Mouse (Mus musculus) right cerebral cortex, postnatal 4 days (tissue): ENCODE measurements around the gene 1810030O07Rik.
"Not testable (repeated sequence)": the region's sequence is repeated elsewhere in the genome, so short reads cannot be mapped to it uniquely, and the experiment has no call there.

ENCODE experiments used
- DNase-seq: peaks from one replicate; pipeline ENCODE4 v3.0.0-alpha.2; 2022

1810030O07Rik gene

DNA sequence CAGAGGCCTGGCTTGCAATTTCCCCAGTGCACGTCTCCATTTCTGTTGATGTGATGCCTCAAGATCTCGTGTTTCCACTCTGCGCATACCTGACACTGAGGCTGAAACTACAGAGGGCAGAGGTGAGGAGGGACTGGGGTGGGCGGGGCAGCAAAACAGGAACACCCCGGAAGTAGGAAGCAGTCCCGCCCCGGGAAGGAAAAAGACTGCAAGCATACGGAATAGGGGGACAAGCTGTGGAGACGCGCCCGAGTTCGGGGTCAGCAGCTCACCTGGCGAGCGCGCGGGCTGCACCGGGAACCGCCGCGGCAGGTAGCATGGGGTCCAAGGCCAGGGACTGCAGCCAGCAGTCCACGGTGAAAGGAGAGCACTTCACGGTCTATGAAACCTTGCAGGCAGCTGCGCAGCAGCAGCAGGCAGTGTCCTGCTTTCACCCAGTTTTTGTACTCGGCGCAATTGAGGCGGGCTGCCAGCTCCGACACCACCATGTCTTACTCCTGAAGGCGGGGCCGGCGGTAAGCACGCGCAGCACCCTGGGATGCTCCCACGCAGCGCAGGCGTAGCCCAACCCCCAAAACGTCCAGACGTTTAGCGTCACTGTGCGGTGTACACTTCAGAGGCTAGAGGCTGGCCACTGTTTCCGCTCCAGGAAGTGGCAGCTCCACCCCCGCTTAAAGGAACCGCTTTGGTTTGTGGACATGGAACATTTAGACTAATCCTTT is at the start of gene 1810030O07Rik:
1810030O07Rik (minus strand) TSS at position 615 of the 722 bp plus-strand sequence.
- peak; percentile 78 for DNase-seq

DNA sequence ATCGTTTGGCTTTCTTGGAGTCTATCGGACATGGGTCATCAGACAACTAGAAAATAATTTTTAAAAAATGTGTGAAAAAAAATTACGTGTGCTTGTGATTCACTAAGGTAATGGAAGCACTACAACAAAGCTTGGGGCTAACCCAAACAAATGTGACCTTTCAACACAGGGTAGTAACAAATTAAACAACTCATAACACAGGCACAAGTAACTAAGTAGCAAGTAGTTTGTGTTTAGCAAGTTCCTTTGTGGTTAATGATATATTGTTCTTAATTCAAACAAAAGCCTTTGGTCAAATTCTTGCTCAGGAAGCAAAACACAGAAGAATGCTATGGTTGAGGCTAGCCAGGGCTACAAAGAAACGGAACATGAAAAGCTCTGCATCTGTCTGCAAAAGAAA is 42.6 kb upstream of the 1810030O07Rik start:
- no peak for DNase-seq

DNA sequence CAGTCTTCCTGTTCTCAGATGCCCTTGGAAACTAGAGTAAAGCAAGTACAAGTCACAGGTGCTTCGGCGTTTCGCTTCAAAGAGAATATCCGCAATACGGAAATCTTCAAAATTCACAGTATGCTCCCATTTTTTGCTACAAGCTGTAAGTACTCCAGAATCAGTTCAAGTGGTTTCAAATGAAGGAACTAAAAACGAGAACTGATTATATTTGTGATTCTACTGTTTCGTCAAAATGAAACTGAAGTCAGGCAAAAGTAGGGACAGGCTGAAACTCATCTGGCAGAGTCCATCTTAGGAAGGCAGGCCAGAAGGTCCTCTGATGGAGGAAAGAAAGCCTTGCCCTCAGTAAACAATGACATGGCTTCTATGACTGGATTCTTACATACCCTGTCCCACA is 40.3 kb upstream of the 1810030O07Rik start:
- DNase-seq: no peak

DNA sequence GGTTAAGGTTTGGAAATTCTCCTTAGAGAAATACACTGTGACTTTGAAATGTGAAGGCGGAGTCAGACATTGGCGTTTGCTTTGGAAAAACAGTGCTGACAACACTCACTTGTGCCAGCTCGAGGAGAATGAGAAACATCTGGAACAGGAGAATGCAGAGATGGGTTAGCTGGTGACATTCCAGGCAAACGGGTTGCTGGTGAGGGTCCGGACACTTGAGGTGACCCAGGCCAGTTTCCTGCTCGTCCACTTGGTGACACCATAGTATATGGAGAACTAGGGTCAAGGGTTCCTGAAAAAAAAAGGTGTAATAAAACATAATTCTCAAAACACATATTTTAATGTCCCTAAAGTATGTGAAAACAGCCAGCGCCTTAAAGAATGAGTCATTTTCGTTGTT is 13.4 kb upstream of the 1810030O07Rik start:
- no peak for DNase-seq

DNA sequence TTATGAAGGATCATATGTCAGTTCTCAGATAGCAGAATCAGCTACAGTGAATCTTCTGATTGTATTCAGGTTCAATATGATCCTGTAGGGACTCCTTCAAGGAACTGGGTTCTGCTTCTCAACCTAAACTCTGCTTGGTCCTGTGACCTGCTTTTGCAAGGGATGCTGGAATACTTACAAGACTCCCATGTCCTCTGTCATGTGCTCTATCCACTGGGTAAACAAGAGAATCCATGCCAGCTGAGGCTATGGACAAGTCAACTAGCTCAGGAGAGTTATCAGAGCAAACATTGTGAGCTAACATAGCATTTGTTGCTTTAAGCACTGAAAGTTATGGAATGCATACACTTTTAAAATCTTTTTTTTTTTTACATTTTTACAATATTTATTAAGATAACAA is 12.6 kb upstream of the 1810030O07Rik start:
- DNase-seq: no peak

DNA sequence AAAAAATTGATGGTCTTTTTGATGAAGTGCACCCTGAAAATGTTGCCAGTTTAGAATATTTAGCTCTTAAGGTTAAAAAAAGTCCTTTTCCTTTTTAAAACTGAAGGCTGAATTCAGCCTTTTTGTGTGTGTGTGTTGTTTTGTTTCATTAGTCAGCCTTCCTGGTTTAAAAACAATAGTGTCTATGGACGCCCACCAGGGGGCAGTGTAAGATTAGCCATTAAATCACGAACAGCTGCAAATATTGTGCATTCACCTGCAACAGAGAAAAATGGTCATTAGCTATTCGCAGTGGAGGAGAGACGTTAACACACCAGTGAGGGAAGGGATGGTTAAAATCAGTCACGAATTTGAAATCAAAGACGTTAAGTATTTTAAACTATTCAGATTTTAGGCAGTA is 3.9 kb upstream of the 1810030O07Rik start:
- peak; percentile 71 for DNase-seq

DNA sequence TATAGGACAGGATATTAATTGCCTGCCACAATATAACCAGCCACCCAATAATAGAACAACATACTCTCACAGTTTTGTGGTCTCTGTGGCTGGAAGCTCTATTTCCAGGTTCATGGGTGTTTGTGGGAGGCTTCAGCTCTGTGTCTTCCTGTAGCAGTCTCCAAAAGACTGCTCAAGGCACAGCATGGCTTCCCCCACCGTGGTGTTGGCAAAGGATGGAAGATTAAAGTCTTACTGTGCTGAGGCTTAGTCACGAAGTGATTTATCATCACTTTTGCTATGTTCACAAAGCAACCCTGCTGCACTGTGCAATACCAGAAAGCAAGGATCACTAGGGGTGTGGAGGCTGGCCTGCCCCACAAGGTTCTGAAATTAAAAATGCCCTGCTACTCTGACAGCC is 19.6 kb downstream of the 1810030O07Rik start:
- no peak for DNase-seq

DNA sequence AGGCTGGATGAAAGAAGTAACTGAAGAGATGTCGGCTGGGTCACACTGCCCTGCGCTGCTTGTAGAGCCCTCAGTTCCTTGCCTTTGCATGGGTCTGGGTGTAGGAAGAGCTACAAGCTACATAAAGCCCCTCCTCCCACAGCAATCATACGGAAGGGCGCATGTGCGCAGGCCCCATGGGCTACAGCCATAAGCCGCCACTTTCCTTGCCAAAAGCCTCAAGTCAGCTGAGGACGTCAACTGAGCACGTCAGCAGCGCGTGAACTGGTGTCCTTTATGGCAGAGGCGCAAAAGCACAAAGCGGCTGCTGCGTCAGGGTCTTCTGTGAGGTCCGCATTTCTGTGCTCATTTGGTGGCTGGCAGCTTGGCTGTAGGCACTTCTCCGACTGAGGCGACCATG is 21.6 kb downstream of the 1810030O07Rik start:
- no peak for DNase-seq

DNA sequence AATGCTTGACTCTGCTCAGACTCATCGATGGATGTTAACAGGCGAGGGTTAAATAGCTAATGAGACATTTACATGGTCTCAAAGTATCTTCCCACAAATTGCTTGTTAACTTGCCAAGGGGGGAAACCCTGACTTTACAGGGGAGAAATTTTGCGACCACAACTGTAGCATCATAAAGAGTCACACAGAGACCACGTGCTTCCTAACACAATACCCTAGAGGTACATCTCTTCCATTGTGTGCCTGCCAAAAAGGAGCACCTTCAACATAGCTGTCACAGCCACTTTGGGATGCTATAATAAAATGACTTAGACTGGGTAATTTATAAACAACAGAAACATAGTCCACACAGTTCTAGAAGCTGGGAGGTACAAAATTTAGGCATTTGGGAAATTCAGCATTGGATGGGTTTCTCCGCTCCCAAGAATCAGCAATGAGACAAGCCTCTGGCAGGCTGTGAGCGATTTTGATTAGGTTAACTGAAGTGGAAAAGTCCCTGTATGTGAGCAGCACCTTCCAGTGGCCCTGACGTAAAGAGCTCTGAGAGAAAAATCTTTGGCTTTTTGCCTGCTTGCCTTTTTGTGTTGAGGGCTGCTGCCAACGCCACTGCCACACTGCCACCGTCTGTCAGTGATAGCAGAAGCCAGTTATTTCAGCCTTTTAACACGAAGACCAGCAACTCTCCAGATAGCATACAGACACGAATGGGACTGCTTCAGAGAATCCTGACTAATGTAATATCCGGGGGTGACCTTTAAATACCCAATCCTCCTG is 27.8 kb downstream of the 1810030O07Rik start:
- no peak for DNase-seq

DNA sequence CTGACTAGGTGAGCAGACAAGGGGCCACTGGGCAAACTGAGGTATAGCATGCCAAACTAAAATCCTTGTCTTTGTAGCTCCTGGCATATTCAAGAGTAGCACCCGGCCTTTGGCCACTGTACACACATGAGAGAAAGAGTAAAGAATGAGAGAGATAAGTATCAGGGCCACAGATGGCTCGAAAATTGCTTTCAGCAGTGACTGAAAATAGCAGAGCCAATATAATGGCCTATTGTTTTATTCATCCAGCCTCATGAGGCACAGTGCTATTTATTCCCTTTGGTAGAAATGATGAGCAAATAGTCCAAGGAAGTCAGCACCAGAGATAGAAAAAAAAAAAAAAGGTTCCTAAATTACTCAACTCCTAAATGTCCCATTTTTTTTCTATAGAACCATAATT is 28.5 kb downstream of the 1810030O07Rik start:
- DNase-seq: no peak

DNA sequence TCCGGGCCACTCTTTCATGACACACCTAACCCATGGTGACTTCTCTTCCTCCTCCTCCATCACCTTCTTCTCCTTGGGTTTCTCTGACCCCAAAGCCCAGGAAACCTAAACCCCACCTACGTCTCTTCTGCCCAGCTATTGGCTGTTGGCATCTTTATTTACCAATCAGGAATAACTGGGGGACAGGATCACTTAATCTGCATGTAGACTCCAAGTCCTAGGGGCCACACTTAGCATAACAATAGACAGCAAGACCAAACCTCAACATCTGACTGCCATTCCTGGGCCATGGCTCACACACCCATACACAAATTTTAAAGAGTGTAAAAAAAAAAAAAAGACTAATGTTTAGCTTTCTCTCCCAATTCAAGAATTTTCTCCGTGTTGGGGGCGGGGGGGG is 48.3 kb downstream of the 1810030O07Rik start:
- no peak for DNase-seq

DNA sequence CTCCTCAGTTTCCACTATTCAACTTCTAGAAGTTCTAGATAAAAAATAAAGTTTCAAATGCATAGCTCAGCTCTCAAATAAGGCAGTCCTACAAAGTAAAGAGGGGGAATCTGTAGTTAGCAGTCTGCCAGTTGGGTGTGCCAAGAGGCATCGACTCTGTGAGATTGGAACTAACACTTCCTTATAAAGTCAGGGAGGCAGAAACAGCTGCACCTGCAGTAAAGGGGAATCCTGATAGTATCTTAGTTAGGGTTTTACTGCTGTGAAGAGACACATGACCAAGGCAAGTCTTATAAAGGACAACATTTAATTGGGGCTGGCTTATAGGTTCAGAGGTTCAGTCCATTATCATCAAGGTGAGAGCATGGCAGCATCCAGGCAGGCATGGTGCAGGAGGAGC is 61.1 kb downstream of the 1810030O07Rik start:
- not testable (repeated sequence) for DNase-seq

DNA sequence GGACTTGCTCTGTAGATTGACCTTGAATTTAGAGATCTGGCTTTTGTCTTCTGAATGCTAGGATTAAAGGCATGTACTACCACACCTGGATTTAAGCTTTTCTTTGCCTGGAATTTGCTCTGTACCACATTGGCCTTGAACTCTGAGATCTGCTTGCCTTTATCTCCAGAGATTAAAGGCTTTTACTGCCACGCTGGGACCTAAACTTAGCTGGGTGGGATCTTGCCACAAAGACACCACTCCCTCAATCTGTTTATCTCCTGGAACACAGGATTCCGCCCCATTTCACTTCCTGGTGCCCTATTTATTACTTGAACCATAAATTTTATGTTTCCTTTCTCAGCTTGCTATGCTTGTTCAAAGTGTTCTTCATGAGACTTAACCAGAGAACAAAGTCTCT is 62.3 kb downstream of the 1810030O07Rik start:
- no peak for DNase-seq

DNA sequence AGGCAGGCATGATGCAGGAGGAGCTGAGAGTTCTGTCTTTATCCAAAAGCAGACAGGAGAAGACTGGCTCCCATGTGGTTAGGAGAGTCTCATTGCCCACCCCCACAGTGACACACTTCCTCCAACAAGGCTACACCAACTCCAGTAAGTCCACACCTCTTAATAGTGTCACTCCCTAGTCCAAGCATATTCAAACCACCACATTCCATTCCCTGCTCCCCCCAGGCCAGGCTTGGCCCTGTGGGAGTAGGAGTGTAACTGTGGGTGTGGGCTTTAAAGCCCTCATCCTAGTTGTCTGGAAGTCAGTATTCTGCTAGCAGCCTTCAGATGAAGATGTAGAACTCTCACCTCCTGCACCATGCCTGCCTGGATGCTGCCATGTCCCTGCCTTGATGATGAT is 62.9 kb downstream of the 1810030O07Rik start:
- DNase-seq: not testable (repeated sequence)
